Comparison of ENCODE assay signal across 17 mouse cellular contexts in genomic region chr3:51717909-51718308, GRCm38 (mm10). TPM values are rescaled to one million over a fixed set of nuclear protein-coding genes. Genes with fewer than 3 reads are reported as not detected.
DNase-seq lines count a peak whose midpoint lies in the region; ATAC-seq and TF ChIP-seq lines count a peak whose summit lies in the region.
"Had no signal": no experiment of that assay in that cellular context is flagged by ENCODE, and none has a peak within 500 bp of the region (broad histone marks: within the 10 kb centered on the region; RNA-seq: fewer than 3 reads in every experiment).

No protein-coding gene starts in this region.

- H3K4me3 ChIP-seq in hindbrain, embryonic 16.5 days (ENCODE audit: low read length) = no peak overlapping the region
- no peak overlapping the region for H3K4me3 ChIP-seq in hindbrain, embryonic 12.5 days
- H3K4me3 ChIP-seq in lung, embryonic 16.5 days (ENCODE audit: low read length) = no peak overlapping the region
- H3K4me3 ChIP-seq in lung, adult 2 months (replicated peaks; ENCODE audit: extremely low read depth, low read depth, low read length) = no peak overlapping the region
- H3K4me3 ChIP-seq: embryonic facial prominence, embryonic 12.5 days; limb, embryonic 12.5 days had no signal

- 0 out of 2 replicates have a peak, but pooled peaks have one; percentile 27 for ATAC-seq in hindbrain, embryonic 16.5 days
- no peak for ATAC-seq in hindbrain, embryonic 12.5 days (ENCODE audit: low FRiP score)
- peak; percentile 9; the same call in 1 of the 2 replicates for ATAC-seq in lung, embryonic 16.5 days (ENCODE audit: low read depth)
- ATAC-seq: CD4-positive, CD25-positive, alpha-beta regulatory T cell, adult 4 months; midbrain, embryonic 16.5 days had no signal

- H3K27me3 ChIP-seq in hindbrain, embryonic 16.5 days (replicated peaks; ENCODE audit: control insufficient read depth, insufficient read depth, low read length) = no peaks in the 10 kb centered on the region
- H3K27me3 ChIP-seq in hindbrain, embryonic 12.5 days = no peaks in the 10 kb centered on the region
- no peaks in the 10 kb centered on the region for H3K27me3 ChIP-seq in lung, embryonic 16.5 days (ENCODE audit: control insufficient read depth, insufficient read depth, low read depth, low read length)
- H3K27me3 ChIP-seq: embryonic facial prominence, embryonic 12.5 days; limb, embryonic 12.5 days had no signal

- no peaks in the 10 kb centered on the region for H3K36me3 ChIP-seq in hindbrain, embryonic 16.5 days (ENCODE audit: control insufficient read depth, insufficient read depth, low read length)
- no peaks in the 10 kb centered on the region for H3K36me3 ChIP-seq in hindbrain, embryonic 12.5 days
- no peaks in the 10 kb centered on the region for H3K36me3 ChIP-seq in lung, embryonic 16.5 days (ENCODE audit: control insufficient read depth, insufficient read depth, low read length)
- H3K36me3 ChIP-seq: embryonic facial prominence, embryonic 12.5 days; G1E; limb, embryonic 12.5 days had no signal

- no peak overlapping the region for H3K27ac ChIP-seq in hindbrain, embryonic 16.5 days (ENCODE audit: low read depth, low read length)
- no peak overlapping the region for H3K27ac ChIP-seq in hindbrain, embryonic 12.5 days
- H3K27ac ChIP-seq in lung, embryonic 16.5 days (ENCODE audit: low read length) = no peak overlapping the region
- H3K27ac ChIP-seq: embryonic facial prominence, embryonic 12.5 days; limb, embryonic 12.5 days had no signal

- 49% methylated on average over 4 of the region's 4 CpGs for WGBS in hindbrain, embryonic 16.5 days
- 61% methylated on average over 3 of the region's 4 CpGs for WGBS in hindbrain, embryonic 12.5 days
- 52% methylated on average over 4 of the region's 4 CpGs for WGBS in lung, embryonic 16.5 days
- WGBS in lung, adult 2 months = 73% methylated on average over 4 of the region's 4 CpGs

- no peak for TF ChIP-seq POLR2A in lung, adult 2 months (IDR thresholded peaks at IDR 0.05; ENCODE audit: borderline replicate concordance, extremely low read depth, low read depth, low read length)

- TF ChIP-seq CTCF in lung, adult 2 months (IDR thresholded peaks at IDR 0.05; ENCODE audit: insufficient read depth, low read length) = no peak

- DNase-seq in adrenal gland, postnatal 10 days = peak; percentile 33
- no peak for DNase-seq in adrenal gland, postnatal 36 days
- no peak for DNase-seq in lung, adult 2 months
- peak; percentile 64 to 67 for DNase-seq in kidney, postnatal 4 days
- DNase-seq in layer of hippocampus, adult 8-10 months (ENCODE audit: low spot score in 2 of 2) = no peak
- DNase-seq: cerebellum, adult 11-12 months; heart, adult 11 months; layer of hippocampus, adult 9-11 months; right cerebral cortex, adult 18-20 months had no signal

- no peak overlapping the region for H3K9ac ChIP-seq in hindbrain, embryonic 16.5 days (ENCODE audit: low read depth, low read length)
- H3K9ac ChIP-seq in hindbrain, embryonic 12.5 days = no peak overlapping the region
- no peak overlapping the region for H3K9ac ChIP-seq in lung, embryonic 16.5 days (ENCODE audit: low read length)
- H3K9ac ChIP-seq: embryonic facial prominence, embryonic 12.5 days; limb, embryonic 12.5 days had no signal

- no peaks in the 10 kb centered on the region for H3K9me3 ChIP-seq in hindbrain, embryonic 16.5 days (ENCODE audit: control insufficient read depth, low read length)
- no peaks in the 10 kb centered on the region for H3K9me3 ChIP-seq in hindbrain, embryonic 12.5 days (replicated peaks)
- no peaks in the 10 kb centered on the region for H3K9me3 ChIP-seq in lung, embryonic 16.5 days (ENCODE audit: control insufficient read depth, low read length)
- H3K9me3 ChIP-seq: embryonic facial prominence, embryonic 12.5 days; G1E; limb, embryonic 12.5 days had no signal

- peaks cover 4% of the 10 kb centered on the region for H3K4me1 ChIP-seq in hindbrain, embryonic 16.5 days (ENCODE audit: control insufficient read depth, insufficient read depth, low read depth, low read length)
- H3K4me1 ChIP-seq in hindbrain, embryonic 12.5 days = peaks cover 13% of the 10 kb centered on the region
- H3K4me1 ChIP-seq in lung, embryonic 16.5 days (replicated peaks; ENCODE audit: control insufficient read depth, insufficient read depth, low read length) = peaks cover 33% of the 10 kb centered on the region
- peaks cover 2% of the 10 kb centered on the region; the same call in 1 of the 2 replicates for H3K4me1 ChIP-seq in lung, adult 2 months (ENCODE audit: control insufficient read depth, insufficient read depth, low read length)

- H3K4me2 ChIP-seq in hindbrain, embryonic 16.5 days (ENCODE audit: low read length) = no peak overlapping the region
- no peak overlapping the region for H3K4me2 ChIP-seq in hindbrain, embryonic 12.5 days (replicated peaks)
- H3K4me2 ChIP-seq in lung, embryonic 16.5 days (ENCODE audit: low read depth, low read length) = no peak overlapping the region
- H3K4me2 ChIP-seq: embryonic facial prominence, embryonic 12.5 days; limb, embryonic 12.5 days had no signal

RNA-seq across cellular contexts. Expression of gene Mgst2, which starts 57.7 kb away (rescaled TPM):
- total RNA-seq in adrenal gland, postnatal 10 days (2021) = 10 to 100 TPM; 45.3 to 46.4 TPM
- total RNA-seq in adrenal gland, postnatal 36 days (2021) = 100 to 1,000 TPM; 162 to 243 TPM
- 0.33 and 0.40 TPM in 2 replicates for polyA plus RNA-seq in hindbrain, embryonic 16.5 days (2015; fragmentation: Nextera tagmentation; extraction: Ambion mirVana)
- 0.58 and 1.3 TPM in 2 replicates for polyA plus RNA-seq in hindbrain, embryonic 12.5 days (2016; fragmentation: Nextera tagmentation; extraction: Ambion mirVana)
- 5.4 and 6.9 TPM in 2 replicates for polyA plus RNA-seq in lung, embryonic 16.5 days (2015; fragmentation: Nextera tagmentation; extraction: Ambion mirVana)
- 1.3 and 3.6 TPM in 2 replicates for polyA plus RNA-seq in lung, adult 2 months (2012; rRNA removed)
- 1 to 10 TPM in 1 of 4 experiments, under 1 TPM in 1, not detected in 2; 0.61 to 1.4 TPM for total RNA-seq in layer of hippocampus, adult 8-10 months (2022)

Comparison
In these comparisons a context has a peak if more than half of its experiments do, and no peak if none do; other contexts are left out.
1. DNase-seq: peak in adrenal gland, postnatal 10 days (single experiment) and kidney, postnatal 4 days (2 of 2); none in adrenal gland, postnatal 36 days (0 of 2), lung, adult 2 months (single experiment) and layer of hippocampus, adult 8-10 months (0 of 2).